Mouse (Mus musculus): ENCODE measurements around the gene Grin2b. TPM values are rescaled to one million over a fixed set of nuclear protein-coding genes. Genes with fewer than 3 reads are reported as not detected.

Grin2b gene
- polyA plus RNA-seq, 1 experiment from 2014 or later = 0.12 TPM

DNA sequence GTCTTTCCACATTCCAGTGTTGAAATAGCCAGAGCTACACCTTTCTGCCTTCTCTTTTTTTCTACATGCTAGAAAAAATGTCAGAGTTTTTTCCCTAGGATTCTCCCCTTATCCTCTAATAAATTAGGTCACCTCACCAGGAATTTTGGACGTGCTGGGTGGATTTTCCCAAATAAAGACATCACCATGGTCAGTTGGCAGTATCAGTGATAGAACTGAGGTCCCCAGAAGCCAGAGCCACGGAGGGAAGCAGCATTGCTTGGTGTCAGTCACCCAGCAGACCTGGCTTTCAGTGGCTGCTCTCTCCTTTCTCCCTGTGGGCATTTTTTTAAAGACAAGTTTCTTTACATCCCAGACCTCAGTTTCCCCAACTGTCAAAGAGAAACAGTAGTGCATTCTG lies 68.1 kb downstream of the Grin2b start:
- Histone ChIP-seq H3K4me3 (ENCODE audit: control insufficient read depth in 1 of 2, insufficient read depth in 1 of 2, low read depth in 1 of 2, low read length in 2 of 2) (no peak overlapping the region), H3K27me3 (ENCODE audit: control insufficient read depth, insufficient read depth, low read length) (no peaks in the 10 kb centered on the region), H3K4me2 (ENCODE audit: low read length) (no peak overlapping the region), H3K9ac (ENCODE audit: low read length) (no peak overlapping the region), H3K36me3 (ENCODE audit: control insufficient read depth, insufficient read depth, low read length) (no peaks in the 10 kb centered on the region), H3K27ac (replicated peaks in 1 of 2; ENCODE audit: control insufficient read depth in 1 of 2, insufficient read depth in 1 of 2, low read depth in 2 of 2, low read length in 2 of 2) (no peak overlapping the region), H3K4me1 (ENCODE audit: control insufficient read depth in 2 of 2, insufficient read depth in 2 of 2, low read length in 2 of 2) (no peaks in the 10 kb centered on the region), H3K9me3 (ENCODE audit: control insufficient read depth, low read length) (no peaks in the 10 kb centered on the region)
- 56% methylated on average over 2 of the region's 2 CpGs for WGBS
- ATAC-seq (ENCODE audit: insufficient number of reproducible peaks, insufficient read depth, low FRiP score, low read depth) = no peak

DNA sequence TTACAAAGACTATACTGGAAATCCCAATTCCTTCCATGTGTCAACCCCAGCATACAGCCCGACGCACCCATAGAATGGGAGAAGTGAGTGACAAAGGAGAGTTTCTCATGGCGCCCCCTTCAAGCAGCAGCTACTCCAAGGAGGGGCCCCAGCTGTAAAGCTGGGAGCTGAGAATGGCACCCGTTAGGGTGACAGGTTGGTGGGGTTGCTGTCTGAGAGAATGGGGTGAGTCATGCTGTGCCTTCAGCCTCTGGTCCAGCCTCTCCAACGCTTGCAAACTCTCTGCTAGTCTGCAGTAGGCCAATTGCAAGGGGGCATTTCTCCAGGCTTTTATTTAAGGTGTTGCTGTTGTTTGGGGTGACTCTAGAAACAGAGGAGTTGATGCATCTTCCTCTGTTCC lies 73.1 kb downstream of the Grin2b start:
- Histone ChIP-seq H3K9me3 (ENCODE audit: control insufficient read depth, low read length) (no peaks in the 10 kb centered on the region), H3K27me3 (ENCODE audit: control insufficient read depth, insufficient read depth, low read length) (no peaks in the 10 kb centered on the region), H3K36me3 (ENCODE audit: control insufficient read depth, insufficient read depth, low read length) (no peaks in the 10 kb centered on the region), H3K4me1 (ENCODE audit: control insufficient read depth in 2 of 2, insufficient read depth in 2 of 2, low read length in 2 of 2) (no peaks in the 10 kb centered on the region), H3K4me3 (ENCODE audit: control insufficient read depth in 1 of 2, insufficient read depth in 1 of 2, low read depth in 1 of 2, low read length in 2 of 2) (no peak overlapping the region), H3K27ac (replicated peaks in 1 of 2; ENCODE audit: control insufficient read depth in 1 of 2, insufficient read depth in 1 of 2, low read depth in 2 of 2, low read length in 2 of 2) (no peak overlapping the region), H3K4me2 (ENCODE audit: low read length) (no peak overlapping the region), H3K9ac (ENCODE audit: low read length) (no peak overlapping the region)
- WGBS = 77% methylated on average over 5 of the region's 5 CpGs
- ATAC-seq (ENCODE audit: insufficient number of reproducible peaks, insufficient read depth, low FRiP score, low read depth) = no peak

DNA sequence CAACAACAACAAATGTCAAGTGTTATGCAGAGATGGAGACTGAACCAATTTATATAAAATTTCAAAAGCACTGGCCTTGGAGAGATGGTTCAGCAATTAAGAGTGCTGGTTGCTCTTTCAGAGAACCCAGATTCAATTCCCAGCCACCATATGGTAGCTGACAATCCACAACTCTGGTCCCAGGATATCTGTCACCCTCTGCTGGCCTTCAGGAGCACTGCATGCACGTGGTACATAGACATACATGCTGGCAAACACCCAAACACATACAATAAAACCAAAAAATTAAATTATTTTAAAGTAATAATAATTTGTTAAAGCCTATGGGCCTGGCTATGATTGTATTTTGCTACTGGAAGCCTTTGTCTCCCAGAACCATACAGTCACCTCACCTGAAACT lies 77.0 kb downstream of the Grin2b start:
- ATAC-seq (ENCODE audit: insufficient number of reproducible peaks, insufficient read depth, low FRiP score, low read depth) = no peak
- Histone ChIP-seq H3K27me3 (ENCODE audit: control insufficient read depth, insufficient read depth, low read length) (no peaks in the 10 kb centered on the region), H3K4me3 (ENCODE audit: control insufficient read depth in 1 of 2, insufficient read depth in 1 of 2, low read depth in 1 of 2, low read length in 2 of 2) (no peak overlapping the region), H3K36me3 (ENCODE audit: control insufficient read depth, insufficient read depth, low read length) (no peaks in the 10 kb centered on the region), H3K4me1 (ENCODE audit: control insufficient read depth in 2 of 2, insufficient read depth in 2 of 2, low read length in 2 of 2) (no peaks in the 10 kb centered on the region), H3K9ac (ENCODE audit: low read length) (no peak overlapping the region), H3K4me2 (ENCODE audit: low read length) (no peak overlapping the region), H3K27ac (replicated peaks in 1 of 2; ENCODE audit: control insufficient read depth in 1 of 2, insufficient read depth in 1 of 2, low read depth in 2 of 2, low read length in 2 of 2) (no peak overlapping the region), H3K9me3 (ENCODE audit: control insufficient read depth, low read length) (no peaks in the 10 kb centered on the region)
- 26% methylated on average over 1 of the region's 1 CpGs for WGBS

DNA sequence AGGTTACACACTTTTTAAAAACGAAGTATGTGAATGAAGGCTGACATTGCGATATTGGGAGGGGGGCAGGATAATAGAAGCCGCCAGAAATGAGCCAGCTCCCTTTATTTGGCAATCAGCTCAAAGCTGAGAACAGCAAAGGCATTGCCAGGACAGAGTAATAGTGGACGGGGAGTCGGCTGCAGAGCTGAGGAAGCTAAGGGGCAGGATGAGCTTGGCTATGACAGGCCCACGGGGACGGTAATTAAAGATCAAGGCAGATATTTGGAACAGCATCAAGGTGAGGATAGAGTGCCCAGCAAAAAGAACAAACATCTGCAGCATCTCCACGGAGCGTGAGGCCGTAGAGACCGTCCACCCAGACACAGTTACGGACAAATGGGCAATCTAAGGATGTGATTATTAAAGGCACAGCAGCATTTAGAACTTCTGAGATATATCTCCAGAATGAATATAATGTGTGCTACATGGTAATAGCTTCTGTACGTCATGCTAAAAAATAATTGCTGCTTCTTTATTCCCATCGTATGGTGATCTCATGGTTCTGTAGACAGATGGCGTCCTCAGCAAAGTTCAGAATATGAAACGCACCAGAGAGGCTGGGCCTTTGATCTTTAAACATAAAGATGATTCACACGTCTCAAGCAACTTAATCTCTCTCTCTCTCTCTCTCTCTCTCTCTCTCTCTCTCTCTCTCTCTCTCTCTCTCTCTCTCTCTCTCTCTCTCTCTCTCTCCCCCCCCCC lies 93.1 kb downstream of the Grin2b start:
- 81% methylated on average over 17 of the region's 17 CpGs for WGBS
- ATAC-seq (ENCODE audit: insufficient number of reproducible peaks, insufficient read depth, low FRiP score, low read depth) = no peak
- no peaks in the 10 kb centered on the region for H3K36me3 ChIP-seq (ENCODE audit: control insufficient read depth, insufficient read depth, low read length)

DNA sequence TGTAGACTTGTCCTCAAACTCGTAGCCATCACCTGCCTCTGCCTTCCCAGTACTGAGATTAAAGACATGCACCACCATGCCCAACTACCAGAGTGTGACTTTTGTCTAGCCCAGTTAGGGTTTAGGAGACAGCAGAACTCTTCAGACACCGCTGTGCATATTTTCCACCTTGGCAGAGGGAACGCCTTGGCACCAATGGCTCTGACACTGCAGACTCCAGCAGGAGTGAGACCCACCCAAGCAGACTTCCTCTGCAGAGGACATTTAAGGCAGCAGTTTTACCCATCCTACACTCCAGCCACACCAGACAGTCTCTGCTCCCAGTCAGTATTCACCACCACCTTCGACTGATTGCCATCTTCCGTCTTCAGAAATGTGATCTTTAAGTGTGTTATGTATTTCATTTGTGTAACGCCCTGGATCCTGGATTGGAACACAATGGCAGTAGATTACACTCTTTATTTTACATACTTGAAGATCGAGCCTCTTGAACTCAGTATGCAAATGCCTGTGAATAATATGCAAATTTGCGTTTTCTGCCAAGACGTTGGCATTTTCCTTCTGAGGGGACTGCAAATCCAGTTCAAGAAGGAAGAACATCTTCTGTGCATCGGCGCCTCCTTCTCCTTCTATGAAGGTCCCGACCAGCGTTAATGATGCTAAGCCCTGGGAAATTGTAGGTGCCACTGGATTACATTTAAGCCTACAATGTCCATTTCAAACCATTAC lies 100.8 kb downstream of the Grin2b start:
- Histone ChIP-seq H3K4me2 (ENCODE audit: low read length) (no peak overlapping the region), H3K36me3 (ENCODE audit: control insufficient read depth, insufficient read depth, low read length) (no peaks in the 10 kb centered on the region), H3K9ac (ENCODE audit: low read length) (no peak overlapping the region), H3K27ac (replicated peaks in 1 of 2; ENCODE audit: control insufficient read depth in 1 of 2, insufficient read depth in 1 of 2, low read depth in 2 of 2, low read length in 2 of 2) (no peak overlapping the region), H3K9me3 (ENCODE audit: control insufficient read depth, low read length) (no peaks in the 10 kb centered on the region), H3K4me3 (ENCODE audit: control insufficient read depth in 1 of 2, insufficient read depth in 1 of 2, low read depth in 1 of 2, low read length in 2 of 2) (no peak overlapping the region), H3K27me3 (ENCODE audit: control insufficient read depth, insufficient read depth, low read length) (no peaks in the 10 kb centered on the region), H3K4me1 (ENCODE audit: control insufficient read depth in 2 of 2, insufficient read depth in 2 of 2, low read length in 2 of 2) (no peaks in the 10 kb centered on the region)
- no peak for ATAC-seq (ENCODE audit: insufficient number of reproducible peaks, insufficient read depth, low FRiP score, low read depth)
- 80% methylated on average over 13 of the region's 13 CpGs for WGBS

More for the DNA sequence above, 93.1 kb downstream of the Grin2b start:
- no peak overlapping the region for H3K27ac ChIP-seq (replicated peaks in 1 of 2; ENCODE audit: control insufficient read depth in 1 of 2, insufficient read depth in 1 of 2, low read depth in 2 of 2, low read length in 2 of 2)
- no peaks in the 10 kb centered on the region for H3K9me3 ChIP-seq (ENCODE audit: control insufficient read depth, low read length)
- H3K9ac ChIP-seq (ENCODE audit: low read length) = no peak overlapping the region
- H3K27me3 ChIP-seq (ENCODE audit: control insufficient read depth, insufficient read depth, low read length) = no peaks in the 10 kb centered on the region
- no peaks in the 10 kb centered on the region for H3K4me1 ChIP-seq (ENCODE audit: control insufficient read depth in 2 of 2, insufficient read depth in 2 of 2, low read length in 2 of 2)
- H3K4me2 ChIP-seq (ENCODE audit: low read length) = no peak overlapping the region
- H3K4me3 ChIP-seq (ENCODE audit: control insufficient read depth in 1 of 2, insufficient read depth in 1 of 2, low read depth in 1 of 2, low read length in 2 of 2) = no peak overlapping the region

DNA sequence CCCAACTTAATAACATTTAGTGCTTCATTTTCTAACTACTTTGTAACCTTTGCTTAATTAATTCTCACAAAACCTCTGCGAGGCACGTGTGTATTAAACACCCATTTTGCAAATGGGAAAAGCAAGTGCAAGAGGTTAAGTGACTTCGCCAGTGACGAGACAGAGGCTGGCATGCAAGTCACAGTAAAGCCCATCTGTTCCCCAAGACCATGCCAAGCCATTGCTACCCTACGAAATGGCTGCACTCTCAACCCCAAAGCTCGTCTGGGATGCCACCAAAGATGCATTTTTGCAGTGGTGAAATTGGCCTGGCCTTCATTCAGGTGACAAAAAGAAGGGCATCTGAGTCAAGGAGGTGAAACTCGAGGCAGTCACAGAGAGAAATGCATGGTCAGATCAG lies 103.2 kb downstream of the Grin2b start:
- no peak overlapping the region for H3K9ac ChIP-seq (ENCODE audit: low read length)
- no peaks in the 10 kb centered on the region for H3K36me3 ChIP-seq (ENCODE audit: control insufficient read depth, insufficient read depth, low read length)
- no peak overlapping the region for H3K4me2 ChIP-seq (ENCODE audit: low read length)
- H3K4me3 ChIP-seq (ENCODE audit: control insufficient read depth in 1 of 2, insufficient read depth in 1 of 2, low read depth in 1 of 2, low read length in 2 of 2) = no peak overlapping the region
- 76% methylated on average over 7 of the region's 7 CpGs for WGBS
- no peaks in the 10 kb centered on the region for H3K9me3 ChIP-seq (ENCODE audit: control insufficient read depth, low read length)
- H3K27me3 ChIP-seq (ENCODE audit: control insufficient read depth, insufficient read depth, low read length) = no peaks in the 10 kb centered on the region
- H3K4me1 ChIP-seq (ENCODE audit: control insufficient read depth in 2 of 2, insufficient read depth in 2 of 2, low read length in 2 of 2) = no peaks in the 10 kb centered on the region
- H3K27ac ChIP-seq (replicated peaks in 1 of 2; ENCODE audit: control insufficient read depth in 1 of 2, insufficient read depth in 1 of 2, low read depth in 2 of 2, low read length in 2 of 2) = no peak overlapping the region
- no peak for ATAC-seq (ENCODE audit: insufficient number of reproducible peaks, insufficient read depth, low FRiP score, low read depth)

DNA sequence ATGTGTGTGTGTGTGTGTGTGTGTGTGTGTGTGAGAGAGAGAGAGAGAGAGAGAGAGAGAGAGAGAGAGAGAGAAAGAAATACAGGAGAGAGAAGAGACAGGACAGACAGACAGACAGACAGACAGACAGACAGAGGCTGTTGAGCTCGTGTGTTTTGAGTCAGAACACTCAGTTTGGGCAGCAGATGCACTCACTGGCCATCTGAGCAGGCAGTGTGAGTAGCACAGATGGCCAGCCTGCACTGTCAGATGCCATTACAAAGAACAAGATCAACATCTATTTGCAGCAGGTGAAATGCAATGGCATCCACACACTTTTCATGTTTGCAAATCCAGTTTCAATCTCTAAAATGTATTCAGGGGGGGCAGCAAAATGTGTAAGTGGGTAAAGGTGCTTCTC lies 120.0 kb downstream of the Grin2b start:
- no peak overlapping the region for H3K4me3 ChIP-seq (ENCODE audit: control insufficient read depth in 1 of 2, insufficient read depth in 1 of 2, low read depth in 1 of 2, low read length in 2 of 2)
- 14% methylated on average over 1 of the region's 1 CpGs for WGBS
- no peaks in the 10 kb centered on the region; a peak in 1 of 4 replicates for H3K4me1 ChIP-seq (ENCODE audit: control insufficient read depth in 2 of 2, insufficient read depth in 2 of 2, low read length in 2 of 2)
- H3K4me2 ChIP-seq (ENCODE audit: low read length) = no peak overlapping the region
- no peak overlapping the region for H3K9ac ChIP-seq (ENCODE audit: low read length)
- H3K9me3 ChIP-seq (ENCODE audit: control insufficient read depth, low read length) = no peaks in the 10 kb centered on the region
- no peak for ATAC-seq (ENCODE audit: insufficient number of reproducible peaks, insufficient read depth, low FRiP score, low read depth)
- H3K27ac ChIP-seq (replicated peaks in 1 of 2; ENCODE audit: control insufficient read depth in 1 of 2, insufficient read depth in 1 of 2, low read depth in 2 of 2, low read length in 2 of 2) = no peak overlapping the region
- no peaks in the 10 kb centered on the region for H3K36me3 ChIP-seq (ENCODE audit: control insufficient read depth, insufficient read depth, low read length)
- no peaks in the 10 kb centered on the region for H3K27me3 ChIP-seq (ENCODE audit: control insufficient read depth, insufficient read depth, low read length)
